Mouse (Mus musculus): Measurements from ENCODE around the gene Asb8. TPM values are rescaled to one million over a fixed set of nuclear protein-coding genes. Genes with fewer than 3 reads are reported as not detected.

Asb8 gene
- total and polyA plus RNA-seq, 2 experiments from 2014 or later, result 53.3 to 55.9 TPM

DNA sequence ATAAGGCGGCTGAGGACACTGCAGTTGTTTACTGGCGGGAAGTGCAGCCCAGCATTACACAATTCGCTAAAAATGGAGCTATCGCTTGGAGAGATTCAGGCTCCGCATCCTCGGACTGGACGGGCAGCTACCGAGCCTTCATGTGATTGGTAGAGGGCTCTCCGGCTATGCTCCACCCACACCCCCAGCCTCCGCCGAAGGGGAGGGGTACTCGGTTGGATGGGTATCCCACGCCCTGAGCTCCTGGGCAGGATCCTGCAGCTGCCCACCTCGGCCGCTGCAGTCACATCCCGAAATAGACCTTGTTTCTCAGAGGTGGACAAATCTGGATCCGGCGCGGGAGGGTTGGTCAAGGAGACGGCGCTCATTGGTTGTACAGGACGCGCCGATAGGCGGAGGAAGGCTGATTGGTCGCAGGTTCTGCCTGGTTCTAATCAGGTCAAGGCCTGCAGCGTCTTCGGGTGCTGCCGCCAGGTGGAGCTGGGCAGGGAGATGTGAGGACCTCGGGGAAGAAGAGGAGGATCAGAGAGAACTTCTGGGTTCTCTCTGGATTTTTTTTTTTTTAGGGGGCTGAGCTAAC is 15.8 kb upstream of the Asb8 start:
- peak overlapping the region; percentile 52 for H3K4me3 ChIP-seq (ENCODE audit: low read length)
- H3K27me3 ChIP-seq (ENCODE audit: insufficient read depth, low read length), result no peaks in the 10 kb centered on the region
- peak overlapping the region; percentile 64 for H3K4me2 ChIP-seq (ENCODE audit: low read depth, low read length)
- under 1% methylated on average over 30 of the region's 30 CpGs for WGBS
- H3K27ac ChIP-seq, result peak overlapping the region; percentile 75
- no peaks in the 10 kb centered on the region for H3K9me3 ChIP-seq (ENCODE audit: low read length)
- peak; percentile 99 for ATAC-seq
- H3K4me1 ChIP-seq (ENCODE audit: insufficient read depth, low read length), result no peaks in the 10 kb centered on the region
- TF ChIP-seq CTCF (IDR thresholded peaks at IDR 0.05; ENCODE audit: low read depth), result peak; percentile 89
- H3K9ac ChIP-seq (replicated peaks; ENCODE audit: low read length), result peak overlapping the region; percentile 55
- DNase-seq (ENCODE audit: low spot score), result peak; percentile 95
- H3K36me3 ChIP-seq (ENCODE audit: insufficient read depth, low read length), result no peaks in the 10 kb centered on the region

DNA sequence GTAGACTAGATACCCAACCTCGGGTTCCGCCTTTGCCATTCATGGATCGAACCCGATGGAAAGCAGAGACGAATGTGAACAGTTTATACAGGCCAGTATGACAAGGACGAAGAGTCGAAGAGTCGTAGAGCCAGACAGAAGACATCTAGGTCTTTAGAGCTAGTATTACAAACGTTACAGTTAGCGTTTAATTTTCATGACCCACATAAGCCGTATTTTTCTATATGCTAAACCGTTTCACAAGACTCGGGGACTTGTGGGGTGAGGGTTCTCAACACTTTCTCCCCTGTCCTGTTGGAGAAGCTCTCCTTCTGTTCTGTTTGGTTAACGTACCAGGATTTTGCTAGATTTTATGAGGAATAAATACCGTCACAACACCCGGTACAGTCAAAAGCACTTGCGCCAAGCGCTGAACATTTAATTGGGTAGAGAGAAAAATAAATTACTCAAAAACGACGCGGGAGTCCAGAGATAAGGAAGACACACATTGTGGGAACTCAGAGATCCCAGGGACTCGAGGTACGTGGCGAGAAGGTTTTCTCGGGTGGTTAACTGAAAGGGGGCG is 15.2 kb upstream of the Asb8 start:
- no peak for TF ChIP-seq CTCF (IDR thresholded peaks at IDR 0.05; ENCODE audit: low read depth)
- H3K4me3 ChIP-seq (ENCODE audit: low read length), result peak overlapping the region; percentile 52
- H3K27me3 ChIP-seq (ENCODE audit: insufficient read depth, low read length), result no peaks in the 10 kb centered on the region
- H3K9ac ChIP-seq (replicated peaks; ENCODE audit: low read length), result peak overlapping the region; percentile 55
- peak overlapping the region; percentile 75 for H3K27ac ChIP-seq
- no peaks in the 10 kb centered on the region for H3K36me3 ChIP-seq (ENCODE audit: insufficient read depth, low read length)
- H3K4me2 ChIP-seq (ENCODE audit: low read depth, low read length), result peak overlapping the region; percentile 64
- 3% methylated on average over 26 of the region's 26 CpGs for WGBS
- no peak for DNase-seq (ENCODE audit: low spot score)
- ATAC-seq, result no peak
- H3K9me3 ChIP-seq (ENCODE audit: low read length), result no peaks in the 10 kb centered on the region
- H3K4me1 ChIP-seq (ENCODE audit: insufficient read depth, low read length), result no peaks in the 10 kb centered on the region

DNA sequence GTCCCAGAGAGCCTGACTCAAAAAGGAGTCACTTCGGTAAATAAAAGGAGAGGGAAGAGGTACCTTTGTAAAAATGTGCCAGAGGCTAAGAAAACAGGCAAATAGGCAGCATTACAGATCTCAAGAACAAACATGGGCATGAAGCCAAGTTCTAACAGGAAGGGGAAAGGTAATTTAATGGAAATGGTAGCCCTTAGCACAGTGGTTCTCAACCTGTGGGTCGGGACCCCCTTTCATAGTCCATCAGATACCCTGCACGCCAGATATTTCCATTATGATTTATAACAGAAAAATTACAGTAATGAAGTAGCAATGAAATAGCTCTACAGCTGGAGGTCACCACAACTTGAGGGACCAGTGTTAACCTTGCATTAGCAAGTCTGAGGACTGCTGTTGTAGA is 11.9 kb upstream of the Asb8 start:
- no peak overlapping the region for H3K9ac ChIP-seq (replicated peaks; ENCODE audit: low read length)
- TF ChIP-seq CTCF (IDR thresholded peaks at IDR 0.05; ENCODE audit: low read depth), result no peak
- DNase-seq (ENCODE audit: low spot score) (no peak), ATAC-seq (no peak)
- no peak overlapping the region for H3K4me3 ChIP-seq (ENCODE audit: low read length)
- no peak overlapping the region for H3K27ac ChIP-seq
- no peaks in the 10 kb centered on the region for H3K9me3 ChIP-seq (ENCODE audit: low read length)
- H3K27me3 ChIP-seq (ENCODE audit: insufficient read depth, low read length), result no peaks in the 10 kb centered on the region
- 0 out of 2 replicates have a peak, but pooled peaks cover 2% of the 10 kb centered on the region for H3K4me1 ChIP-seq (ENCODE audit: insufficient read depth, low read length)
- no peaks in the 10 kb centered on the region for H3K36me3 ChIP-seq (ENCODE audit: insufficient read depth, low read length)
- 69% methylated on average over 3 of the region's 3 CpGs for WGBS
- no peak overlapping the region for H3K4me2 ChIP-seq (ENCODE audit: low read depth, low read length)

DNA sequence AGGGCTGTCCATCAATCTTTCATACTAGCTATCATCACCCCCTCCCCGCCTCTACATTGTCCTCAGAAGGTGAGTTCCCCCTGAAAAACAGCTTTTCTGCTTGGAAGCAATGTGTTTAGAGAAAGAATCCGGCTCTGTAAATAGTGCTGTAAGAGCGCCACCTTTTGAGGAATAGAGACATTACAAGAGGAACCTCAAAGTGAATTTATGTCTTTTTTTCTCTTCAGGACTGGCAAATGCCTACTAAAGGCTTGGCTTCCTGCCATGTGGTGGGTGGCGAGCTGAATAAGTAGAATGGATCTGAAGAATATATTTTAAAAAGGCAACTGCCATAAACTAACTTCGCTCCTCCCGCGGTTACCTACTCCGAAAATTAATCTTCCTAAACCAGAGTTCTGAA is 8.4 kb upstream of the Asb8 start:
- H3K27ac ChIP-seq, result no peak overlapping the region
- DNase-seq (ENCODE audit: low spot score) (peak; percentile 89), ATAC-seq (no peak)
- peak; percentile 78 for TF ChIP-seq CTCF (IDR thresholded peaks at IDR 0.05; ENCODE audit: low read depth)
- H3K27me3 ChIP-seq (ENCODE audit: insufficient read depth, low read length), result no peaks in the 10 kb centered on the region
- H3K4me2 ChIP-seq (ENCODE audit: low read depth, low read length), result no peak overlapping the region
- no peaks in the 10 kb centered on the region for H3K36me3 ChIP-seq (ENCODE audit: insufficient read depth, low read length)
- no peaks in the 10 kb centered on the region for H3K9me3 ChIP-seq (ENCODE audit: low read length)
- no peak overlapping the region for H3K4me3 ChIP-seq (ENCODE audit: low read length)
- WGBS, result 24% methylated on average over 8 of the region's 8 CpGs
- peaks cover 10% of the 10 kb centered on the region; the same call in 1 of the 2 replicates for H3K4me1 ChIP-seq (ENCODE audit: insufficient read depth, low read length)
- H3K9ac ChIP-seq (replicated peaks; ENCODE audit: low read length), result no peak overlapping the region

DNA sequence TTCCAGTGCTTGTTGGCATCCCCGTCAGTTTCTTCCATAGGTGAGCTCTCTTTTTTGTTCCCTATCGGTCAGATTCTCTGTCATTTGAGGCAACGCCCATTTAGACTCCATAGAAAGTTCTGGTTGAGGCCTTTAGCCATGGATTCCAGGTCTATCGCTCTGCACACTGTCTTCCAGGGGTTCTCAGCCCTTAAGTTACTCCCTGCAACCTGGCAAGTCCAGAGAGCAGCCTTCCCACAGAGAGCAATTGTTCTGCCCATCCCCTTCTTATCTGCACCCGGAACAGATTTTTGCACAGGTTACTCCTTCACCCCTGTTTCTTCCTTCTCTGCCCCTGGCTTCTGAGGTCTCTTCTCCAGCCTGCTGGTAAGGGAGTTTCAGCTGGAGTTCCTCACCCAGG is 6.7 kb upstream of the Asb8 start:
- Histone ChIP-seq H3K36me3 (ENCODE audit: insufficient read depth, low read length) (no peaks in the 10 kb centered on the region), H3K9ac (replicated peaks; ENCODE audit: low read length) (no peak overlapping the region), H3K4me3 (ENCODE audit: low read length) (no peak overlapping the region), H3K4me2 (ENCODE audit: low read depth, low read length) (0 out of 2 replicates have a peak overlapping the region, but pooled peaks have one; percentile 7), H3K9me3 (ENCODE audit: low read length) (no peaks in the 10 kb centered on the region), H3K27me3 (ENCODE audit: insufficient read depth, low read length) (no peaks in the 10 kb centered on the region), H3K27ac (no peak overlapping the region), H3K4me1 (ENCODE audit: insufficient read depth, low read length) (peaks cover 10% of the 10 kb centered on the region; the same call in 1 of the 2 replicates)
- ATAC-seq (no peak), DNase-seq (ENCODE audit: low spot score) (no peak)
- 72% methylated on average over 5 of the region's 5 CpGs for WGBS
- no peak for TF ChIP-seq CTCF (IDR thresholded peaks at IDR 0.05; ENCODE audit: low read depth)

DNA sequence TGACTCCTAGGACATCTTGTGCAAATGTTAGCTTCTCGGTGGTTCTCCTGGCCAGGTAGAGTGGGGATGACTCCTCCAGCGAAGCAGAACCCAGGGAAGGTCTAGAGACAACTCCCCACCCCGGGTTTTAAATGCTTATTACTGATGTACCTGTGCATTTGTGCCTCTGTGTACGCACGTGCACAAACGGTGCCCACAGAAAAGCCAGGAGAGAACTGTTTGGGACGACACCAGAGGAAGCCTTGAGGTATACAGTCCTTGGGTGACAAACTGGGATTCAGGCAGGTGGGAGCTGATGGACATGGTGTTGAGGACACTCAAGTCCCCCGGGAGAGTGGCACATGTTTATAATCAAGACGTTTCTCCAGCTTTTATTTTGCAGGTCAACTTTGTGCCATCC is 5.5 kb upstream of the Asb8 start:
- Histone ChIP-seq H3K9ac (replicated peaks; ENCODE audit: low read length) (no peak overlapping the region), H3K27ac (no peak overlapping the region), H3K4me2 (ENCODE audit: low read depth, low read length) (peak overlapping the region; percentile 77), H3K9me3 (ENCODE audit: low read length) (no peaks in the 10 kb centered on the region), H3K27me3 (ENCODE audit: insufficient read depth, low read length) (no peaks in the 10 kb centered on the region), H3K4me1 (ENCODE audit: insufficient read depth, low read length) (peaks cover 10% of the 10 kb centered on the region; the same call in 1 of the 2 replicates), H3K36me3 (ENCODE audit: insufficient read depth, low read length) (no peaks in the 10 kb centered on the region), H3K4me3 (ENCODE audit: low read length) (0 out of 2 replicates have a peak overlapping the region, but pooled peaks have one; percentile 1)
- WGBS, result 69% methylated on average over 9 of the region's 9 CpGs
- DNase-seq (ENCODE audit: low spot score) (no peak), ATAC-seq (no peak)
- no peak for TF ChIP-seq CTCF (IDR thresholded peaks at IDR 0.05; ENCODE audit: low read depth)

DNA sequence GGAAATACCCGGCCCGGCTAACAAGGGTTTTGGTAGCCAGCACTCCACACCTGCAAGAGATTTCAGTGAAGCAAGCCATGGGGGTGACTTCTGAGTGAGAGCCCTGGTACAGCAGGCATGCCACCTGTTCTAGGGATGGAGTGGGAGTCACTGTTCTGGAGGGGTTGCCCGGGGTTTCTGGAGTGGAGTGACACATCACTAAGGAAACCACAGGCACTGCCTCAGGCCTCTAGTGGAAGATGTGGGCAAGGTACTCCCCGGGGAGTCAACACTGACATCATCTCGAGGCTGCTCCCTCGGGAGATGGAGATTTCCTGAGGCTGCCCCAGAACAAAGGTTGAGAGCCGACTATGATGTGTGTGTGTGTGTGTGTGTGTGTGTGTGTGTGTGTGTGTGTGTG is 4.9 kb upstream of the Asb8 start:
- DNase-seq (ENCODE audit: low spot score), result peak; percentile 68
- H3K27ac ChIP-seq, result no peak overlapping the region
- no peaks in the 10 kb centered on the region for H3K27me3 ChIP-seq (ENCODE audit: insufficient read depth, low read length)
- peaks cover 10% of the 10 kb centered on the region; the same call in 1 of the 2 replicates for H3K4me1 ChIP-seq (ENCODE audit: insufficient read depth, low read length)
- ATAC-seq, result no peak
- WGBS, result 22% methylated on average over 7 of the region's 7 CpGs
- no peaks in the 10 kb centered on the region for H3K9me3 ChIP-seq (ENCODE audit: low read length)
- peak overlapping the region; percentile 77 for H3K4me2 ChIP-seq (ENCODE audit: low read depth, low read length)
- H3K36me3 ChIP-seq (ENCODE audit: insufficient read depth, low read length), result no peaks in the 10 kb centered on the region
- peak overlapping the region; percentile 71; the same call in 1 of the 2 replicates for H3K9ac ChIP-seq (replicated peaks; ENCODE audit: low read length)
- TF ChIP-seq CTCF (IDR thresholded peaks at IDR 0.05; ENCODE audit: low read depth), result peak; percentile 28
- peak overlapping the region; percentile 58 for H3K4me3 ChIP-seq (ENCODE audit: low read length)
